Mouse (Mus musculus) MEL (cell line): ENCODE measurements around the gene Phf21a.

ENCODE experiments used
- KAT2A ChIP-seq: conservative IDR thresholded peaks from 2 replicates; pipeline ENCODE4 v1.6.1; 2012; ENCODE audit warnings: low read depth, low read length, improper control_type of control experiment, inconsistent platforms
- MEF2A ChIP-seq: IDR thresholded peaks from 2 replicates; pipeline ENCODE4 v1.6.1; 2014; ENCODE audit warnings: low read depth, mild to moderate bottlenecking, inconsistent platforms, low read length, improper control_type of control experiment; ENCODE audit not compliant: poor library complexity, insufficient replicate concordance, severe bottlenecking; ENCODE audit errors: extremely low read depth
- ZKSCAN1 ChIP-seq: IDR thresholded peaks from 2 replicates; pipeline ENCODE4 v1.6.1; 2012; ENCODE audit warnings: low read depth, mild to moderate bottlenecking, inconsistent platforms, low read length, improper control_type of control experiment, moderate library complexity

- no peak for TF ChIP-seq ZKSCAN1
- no peak for TF ChIP-seq MEF2A
- no peak for TF ChIP-seq KAT2A
Observed at GRCm38 (mm10) chr2:92388891-92389641, 296.1 kb downstream of the Phf21a start.
